Mouse (Mus musculus) intestine, postnatal 0 days (tissue): ENCODE data around the gene Crip2. TPM values are rescaled to one million over a fixed set of nuclear protein-coding genes. Genes with fewer than 3 reads are reported as not detected.

Source experiments
- ATAC-seq: fragments of 200-750 bp; cut with Nextera tagmentation; 2 replicates; pipeline ENCODE4 v1.8.0; 2017; ENCODE audit warnings: mild to moderate bottlenecking, moderate TSS enrichment, moderate library complexity
- H3K27ac ChIP-seq: fragments of 300-500 bp; sonication (generic); 2 replicates; pipeline ENCODE4 v1.5.1; 2014; ENCODE audit warnings: mild to moderate bottlenecking, low read depth, low read length, moderate library complexity
- H3K27me3 ChIP-seq: fragments of 300-500 bp; sonication (generic); replicated peaks from 2 replicates; pipeline ENCODE4 v1.6.1; 2014; ENCODE audit warnings: low read length, mixed read lengths; ENCODE audit not compliant: control insufficient read depth, insufficient read depth
- H3K36me3 ChIP-seq: fragments of 300-500 bp; sonication (generic); 2 replicates; pipeline ENCODE4 v1.6.1; 2014; ENCODE audit warnings: mild to moderate bottlenecking, moderate library complexity; ENCODE audit not compliant: control insufficient read depth, insufficient read depth
- H3K4me1 ChIP-seq: fragments of 300-500 bp; sonication (generic); replicated peaks from 2 replicates; pipeline ENCODE4 v1.6.1; 2014; ENCODE audit warnings: antibody characterized with exemption, low read length, mixed read lengths; ENCODE audit not compliant: control insufficient read depth, insufficient read depth
- H3K4me2 ChIP-seq: fragments of 300-500 bp; sonication (generic); replicated peaks from 2 replicates; pipeline ENCODE4 v1.6.1; 2014; ENCODE audit warnings: low read depth, mild to moderate bottlenecking, moderate library complexity
- H3K4me3 ChIP-seq: fragments of 300-500 bp; sonication (generic); 2 replicates; pipeline ENCODE4 v1.5.1; 2014; ENCODE audit warnings: low read depth, low read length
- H3K9ac ChIP-seq: fragments of 300-500 bp; sonication (generic); 2 replicates; pipeline ENCODE4 v1.6.1; 2014; ENCODE audit warnings: mild to moderate bottlenecking, low read depth, low read length
- H3K9me3 ChIP-seq: fragments of 300-500 bp; sonication (generic); 2 replicates; pipeline ENCODE4 v1.6.1; 2016; ENCODE audit warnings: mixed run types; ENCODE audit not compliant: control insufficient read depth
- CTCF ChIP-seq: sonication (generic); IDR thresholded peaks from 2 replicates; pipeline ENCODE4 v1.5.1; 2016; ENCODE audit warnings: low read depth, mild to moderate bottlenecking, control low read depth, antibody characterized with exemption, moderate library complexity
- WGBS: fragments of 180-500 bp; shearing (Covaris S2); extraction: QIAGEN DNeasy Blood & Tissue Kit; methylation state at CpG from one replicate; pipeline ENCODE4 v1.1.7; 2014; 5-methylcytosine and 5-hydroxymethylcytosine counted together
- polyA plus RNA-seq: library from polyadenylated mRNA; unstranded; fragments of >200 nt; fragmentation: Nextera tagmentation; extraction: Ambion mirVana; gene quantifications from 2 replicates; pipeline ENCODE4 v1.2.1, GENCODE M21; 2015

The Crip2 gene
- polyA plus RNA-seq, 1 experiment from 2014 or later = 90.4 TPM

- H3K9me3 ChIP-seq = no peaks in the 10 kb centered on the region
- 95% methylated on average over 8 of the region's 8 CpGs for WGBS
Measured at GRCm38 (mm10) chr12:113130732-113131131, 9.3 kb upstream of the Crip2 start.

GRCm38 (mm10) chr12:113131601-113132000, 8.4 kb upstream of the Crip2 start:
- no peak overlapping the region for H3K27ac ChIP-seq
- peaks cover 100% of the 10 kb centered on the region for H3K36me3 ChIP-seq
- H3K4me1 ChIP-seq = no peaks in the 10 kb centered on the region
- no peaks in the 10 kb centered on the region for H3K9me3 ChIP-seq
- WGBS = 95% methylated on average over 14 of the region's 14 CpGs
- H3K9ac ChIP-seq = no peak overlapping the region
- no peak for ATAC-seq
- H3K4me3 ChIP-seq = no peak overlapping the region
- H3K4me2 ChIP-seq = no peak overlapping the region
- TF ChIP-seq CTCF = no peak
- H3K27me3 ChIP-seq = no peaks in the 10 kb centered on the region

More at GRCm38 (mm10) chr12:113130732-113131131, 9.3 kb upstream of the Crip2 start:
- no peak overlapping the region for H3K4me2 ChIP-seq
- TF ChIP-seq CTCF = no peak
- ATAC-seq = no peak
- H3K36me3 ChIP-seq = peaks cover 93% of the 10 kb centered on the region
- no peak overlapping the region for H3K27ac ChIP-seq
- H3K4me3 ChIP-seq = no peak overlapping the region
- no peak overlapping the region for H3K9ac ChIP-seq
- H3K27me3 ChIP-seq = no peaks in the 10 kb centered on the region
- no peaks in the 10 kb centered on the region for H3K4me1 ChIP-seq

- no peak overlapping the region for H3K4me3 ChIP-seq
- no peak overlapping the region for H3K9ac ChIP-seq
- H3K27me3 ChIP-seq = no peaks in the 10 kb centered on the region
- no peak overlapping the region for H3K4me2 ChIP-seq
- no peak for TF ChIP-seq CTCF
- no peaks in the 10 kb centered on the region for H3K9me3 ChIP-seq
- WGBS = 40% methylated on average over 2 of the region's 2 CpGs
- peak; percentile 64 for ATAC-seq
- H3K27ac ChIP-seq = no peak overlapping the region
- no peaks in the 10 kb centered on the region for H3K4me1 ChIP-seq
- peaks cover 100% of the 10 kb centered on the region for H3K36me3 ChIP-seq
Measured at GRCm38 (mm10) chr12:113132567-113132966, 7.5 kb upstream of the Crip2 start.

- no peak overlapping the region for H3K4me2 ChIP-seq
- H3K27ac ChIP-seq = no peak overlapping the region
- no peak overlapping the region for H3K4me3 ChIP-seq
- no peak for TF ChIP-seq CTCF
- H3K4me1 ChIP-seq = no peaks in the 10 kb centered on the region
- no peak overlapping the region for H3K9ac ChIP-seq
- no peaks in the 10 kb centered on the region for H3K9me3 ChIP-seq
- 88% methylated on average over 9 of the region's 9 CpGs for WGBS
- peaks cover 98% of the 10 kb centered on the region for H3K36me3 ChIP-seq
- H3K27me3 ChIP-seq = no peaks in the 10 kb centered on the region
- no peak for ATAC-seq
Measured at GRCm38 (mm10) chr12:113133260-113133659, 6.8 kb upstream of the Crip2 start.

GRCm38 (mm10) chr12:113133861-113134403, 6.1 kb upstream of the Crip2 start:
- Histone ChIP-seq H3K9ac (no peak overlapping the region), H3K27me3 (no peaks in the 10 kb centered on the region), H3K4me2 (no peak overlapping the region), H3K36me3 (peaks cover 92% of the 10 kb centered on the region), H3K9me3 (no peaks in the 10 kb centered on the region), H3K4me1 (no peaks in the 10 kb centered on the region), H3K27ac (no peak overlapping the region), H3K4me3 (no peak overlapping the region)
- no peak for TF ChIP-seq CTCF
- WGBS = 61% methylated on average over 5 of the region's 5 CpGs
- ATAC-seq = no peak

GRCm38 (mm10) chr12:113134502-113134901, 5.5 kb upstream of the Crip2 start:
- Histone ChIP-seq H3K4me1 (no peaks in the 10 kb centered on the region), H3K27ac (no peak overlapping the region), H3K9ac (no peak overlapping the region), H3K27me3 (no peaks in the 10 kb centered on the region), H3K9me3 (no peaks in the 10 kb centered on the region), H3K4me2 (no peak overlapping the region), H3K36me3 (peaks cover 86% of the 10 kb centered on the region), H3K4me3 (no peak overlapping the region)
- ATAC-seq = no peak
- 88% methylated on average over 4 of the region's 4 CpGs for WGBS
- TF ChIP-seq CTCF = no peak
